Mouse (Mus musculus) inflammation-experienced regulatory T-cells, adult 6 months (primary cell): Measurements from ENCODE around the gene Ccnt1. TPM values are rescaled to one million over a fixed set of nuclear protein-coding genes. Genes with fewer than 3 reads are reported as not detected.
"Not testable (repeated sequence)": the region's sequence is repeated elsewhere in the genome, so short reads cannot be mapped to it uniquely, and the experiment has no call there.

ENCODE experiments used
- ATAC-seq: one replicate; pipeline ENCODE4 v1.8.0; 2017
- polyA plus RNA-seq, 3 experiments: library from polyadenylated mRNA; unstranded; fragments of 100-300 nt; shearing (Covaris generic); gene quantifications; one replicate each; pipeline ENCODE4 v1.2.1; 2017

Ccnt1 gene
- polyA plus RNA-seq, 3 experiments from 2014 or later = 69.3 to 99.2 (median 86.3) TPM

- no peak for ATAC-seq
Observed at GRCm38 (mm10) chr15:98595049-98595448, 24.3 kb upstream of the Ccnt1 start.

GRCm38 (mm10) chr15:98594193-98594592, 23.5 kb upstream of the Ccnt1 start:
- no peak for ATAC-seq

GRCm38 (mm10) chr15:98591396-98591795, 20.7 kb upstream of the Ccnt1 start:
- ATAC-seq = no peak

GRCm38 (mm10) chr15:98589640-98590336, 19.1 kb upstream of the Ccnt1 start:
- ATAC-seq = no peak

- ATAC-seq = no peak
Observed at GRCm38 (mm10) chr15:98587751-98588150, 17.0 kb upstream of the Ccnt1 start.

GRCm38 (mm10) chr15:98586141-98586540, 15.4 kb upstream of the Ccnt1 start:
- ATAC-seq = not testable (repeated sequence)

GRCm38 (mm10) chr15:98585421-98585820, 14.7 kb upstream of the Ccnt1 start:
- ATAC-seq = no peak

- ATAC-seq = no peak
Observed at GRCm38 (mm10) chr15:98582996-98583395, 12.3 kb upstream of the Ccnt1 start.

- no peak for ATAC-seq
Observed at GRCm38 (mm10) chr15:98582410-98582809, 11.7 kb upstream of the Ccnt1 start.

- no peak for ATAC-seq
Observed at GRCm38 (mm10) chr15:98579795-98580464, 9.2 kb upstream of the Ccnt1 start.

GRCm38 (mm10) chr15:98579310-98579709, 8.6 kb upstream of the Ccnt1 start:
- ATAC-seq = no peak

- no peak for ATAC-seq
Observed at GRCm38 (mm10) chr15:98573293-98573692, 2.6 kb upstream of the Ccnt1 start.

GRCm38 (mm10) chr15:98569795-98570365, 843 bp downstream of the Ccnt1 start:
- no peak for ATAC-seq

- ATAC-seq = no peak
Observed at GRCm38 (mm10) chr15:98569216-98569615, 1.5 kb downstream of the Ccnt1 start.

GRCm38 (mm10) chr15:98568256-98569033, 2.3 kb downstream of the Ccnt1 start:
- no peak for ATAC-seq

GRCm38 (mm10) chr15:98567278-98568134, 3.2 kb downstream of the Ccnt1 start:
- ATAC-seq = peak; percentile 94

GRCm38 (mm10) chr15:98566973-98567277, 3.8 kb downstream of the Ccnt1 start:
- ATAC-seq = no peak

- ATAC-seq = no peak
Observed at GRCm38 (mm10) chr15:98557186-98557585, 13.5 kb downstream of the Ccnt1 start.

- no peak for ATAC-seq
Observed at GRCm38 (mm10) chr15:98555881-98556280, 14.8 kb downstream of the Ccnt1 start.

- ATAC-seq = no peak
Observed at GRCm38 (mm10) chr15:98552758-98553157, 18.0 kb downstream of the Ccnt1 start.

- no peak for ATAC-seq
Observed at GRCm38 (mm10) chr15:98546843-98547242, 23.9 kb downstream of the Ccnt1 start.

- ATAC-seq = no peak
Observed at GRCm38 (mm10) chr15:98545151-98545550, 25.6 kb downstream of the Ccnt1 start.
